Mouse (Mus musculus): ENCODE measurements around the gene Zc2hc1c.

DNA sequence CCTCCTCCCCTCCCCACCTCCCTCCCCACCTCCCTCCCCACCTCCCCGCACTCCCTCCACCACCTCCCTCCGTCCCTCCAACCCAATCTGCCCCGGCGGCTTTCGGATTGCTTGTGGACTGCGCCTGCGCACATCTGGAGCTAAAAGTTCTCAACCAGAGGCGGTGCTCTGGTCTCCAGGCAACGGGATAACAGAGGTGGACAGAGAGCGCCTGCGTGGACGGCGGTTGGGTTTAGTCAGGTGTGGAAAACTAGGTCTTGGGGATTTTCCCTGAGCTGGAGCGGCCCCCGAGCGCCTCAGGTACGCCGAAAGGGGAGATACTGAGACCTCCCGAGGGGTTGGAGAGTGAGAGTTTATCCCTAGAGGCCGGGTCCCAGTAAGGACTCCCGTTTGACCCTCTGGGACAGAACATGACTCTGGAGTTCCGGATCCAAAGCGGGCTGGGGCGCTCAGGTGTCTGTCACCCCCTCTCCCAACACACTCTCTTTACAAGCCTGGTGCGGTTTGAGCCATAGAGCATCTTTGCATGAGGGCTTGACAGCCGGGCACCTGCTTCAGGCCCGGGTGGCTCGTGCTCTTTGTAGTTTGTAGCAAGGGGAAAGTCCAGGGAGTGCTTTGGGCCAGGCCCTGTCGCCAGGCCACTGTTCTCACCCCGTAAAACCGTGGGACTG, at the start of gene Zc2hc1c:
- no peak for TF ChIP-seq USF1 (IDR thresholded peaks at IDR 0.05; ENCODE audit: low read depth, low read length)
- no peak for TF ChIP-seq CTCF (IDR thresholded peaks at IDR 0.05 in 2 of 3, conservative IDR thresholded peaks at IDR 0.05 in 1 of 3; ENCODE audit: control insufficient read depth in 1 of 3, insufficient read depth in 1 of 3, low read depth in 2 of 3, low read length in 3 of 3, poor library complexity in 1 of 3, severe bottlenecking in 1 of 3)
- no peak for TF ChIP-seq POLR2A (IDR thresholded peaks at IDR 0.05; ENCODE audit: control insufficient read depth in 1 of 2, insufficient read depth in 1 of 2, low read depth in 1 of 2, low read length in 2 of 2, poor library complexity in 1 of 2)
- TF ChIP-seq CHD2 (IDR thresholded peaks at IDR 0.05; ENCODE audit: low read length), result no peak
- TF ChIP-seq EP300 (IDR thresholded peaks at IDR 0.05; ENCODE audit: low read depth in 1 of 2, low read length in 2 of 2), result no peak
- TF ChIP-seq GATA1 (IDR thresholded peaks at IDR 0.05; ENCODE audit: low read depth, low read length), result no peak
- no peak for TF ChIP-seq ELF1 (IDR thresholded peaks at IDR 0.05; ENCODE audit: low read depth, low read length)
- no peak for TF ChIP-seq UBTF (IDR thresholded peaks at IDR 0.05; ENCODE audit: borderline replicate concordance, insufficient read depth, low read depth, low read length)
- no peak for TF ChIP-seq SMC3 (IDR thresholded peaks at IDR 0.05; ENCODE audit: low read depth, low read length)
- no peak for TF ChIP-seq POLR2AphosphoS5 (IDR thresholded peaks at IDR 0.05; ENCODE audit: borderline replicate concordance, low read depth, low read length)
- TF ChIP-seq TAL1 (IDR thresholded peaks at IDR 0.05; ENCODE audit: low read length), result no peak
- no peak for TF ChIP-seq NRF1 (IDR thresholded peaks at IDR 0.05; ENCODE audit: insufficient read depth, low read depth, low read length, poor library complexity, severe bottlenecking)
- no peak for TF ChIP-seq POLR2AphosphoS2 (IDR thresholded peaks at IDR 0.05; ENCODE audit: low read length)
